Mouse (Mus musculus) adrenal gland, adult 18-20 months (tissue): ENCODE measurements around the gene Rapgef2. TPM values are rescaled to one million over a fixed set of nuclear protein-coding genes. Genes with fewer than 3 reads are reported as not detected.
"Not testable (repeated sequence)": the region's sequence is repeated elsewhere in the genome, so short reads cannot be mapped to it uniquely, and the experiment has no call there.

Experiments used
- DNase-seq, 2 experiments: peaks; one replicate each; pipeline ENCODE4 v3.0.0; 2021 to 2022; ENCODE audit warnings: low spot score in 2 of 2
- total RNA-seq, 2 experiments: library from RNA; stranded (reverse); gene quantifications; 1 replicate in 1 of 2; 2 replicates in 1 of 2; pipeline ENCODE4 v1.2.3; 2021

Rapgef2 gene
- total RNA-seq, 2 experiments from 2014 or later, result 21.9 to 22.5 TPM

- no peak for DNase-seq
These were observed 48.5 kb downstream of the Rapgef2 start for GRCm38 (mm10) chr3:79237619-79238342.

GRCm38 (mm10) chr3:79234485-79234884, 51.8 kb downstream of the Rapgef2 start:
- DNase-seq, result no peak

GRCm38 (mm10) chr3:79233478-79234415, 52.6 kb downstream of the Rapgef2 start:
- no peak for DNase-seq

GRCm38 (mm10) chr3:79230718-79231117, 55.6 kb downstream of the Rapgef2 start:
- DNase-seq, result no peak

- no peak for DNase-seq
These were observed 56.8 kb downstream of the Rapgef2 start for GRCm38 (mm10) chr3:79229546-79229945.

- DNase-seq, result no peak
These were observed 58.0 kb downstream of the Rapgef2 start for GRCm38 (mm10) chr3:79228304-79228703.

GRCm38 (mm10) chr3:79227356-79228088, 58.8 kb downstream of the Rapgef2 start:
- DNase-seq, result no peak

- not testable (repeated sequence) for DNase-seq
These were observed 59.5 kb downstream of the Rapgef2 start for GRCm38 (mm10) chr3:79226807-79227206.

GRCm38 (mm10) chr3:79225888-79226287, 60.4 kb downstream of the Rapgef2 start:
- DNase-seq, result no peak

- no peak for DNase-seq
These were observed 62.0 kb downstream of the Rapgef2 start for GRCm38 (mm10) chr3:79224352-79224751.

- no peak for DNase-seq
These were observed 63.0 kb downstream of the Rapgef2 start for GRCm38 (mm10) chr3:79223281-79223680.

GRCm38 (mm10) chr3:79222192-79222960, 63.9 kb downstream of the Rapgef2 start:
- DNase-seq, result no peak

- DNase-seq, result peak; percentile 57 to 60
These were observed 64.8 kb downstream of the Rapgef2 start for GRCm38 (mm10) chr3:79221296-79222191.

- no peak for DNase-seq
These were observed 67.0 kb downstream of the Rapgef2 start for GRCm38 (mm10) chr3:79219144-79219930.

GRCm38 (mm10) chr3:79218566-79219051, 67.7 kb downstream of the Rapgef2 start:
- no peak for DNase-seq

- DNase-seq, result no peak
These were observed 76.1 kb downstream of the Rapgef2 start for GRCm38 (mm10) chr3:79210243-79210642.

- DNase-seq, result no peak
These were observed 79.1 kb downstream of the Rapgef2 start for GRCm38 (mm10) chr3:79207216-79207615.

- DNase-seq, result no peak
These were observed 79.8 kb downstream of the Rapgef2 start for GRCm38 (mm10) chr3:79206524-79206923.

GRCm38 (mm10) chr3:79205981-79206380, 80.3 kb downstream of the Rapgef2 start:
- DNase-seq, result no peak
